Mouse (Mus musculus) hindbrain, embryonic 11.5 days (tissue): ENCODE measurements around the gene Myg1. TPM values are rescaled to one million over a fixed set of nuclear protein-coding genes. Genes with fewer than 3 reads are reported as not detected.

ENCODE experiments used
- ATAC-seq: fragments of 200-750 bp; cut with Nextera tagmentation; 2 replicates; pipeline ENCODE4 v1.8.0; 2017; ENCODE audit warnings: mild to moderate bottlenecking, moderate TSS enrichment, moderate library complexity; ENCODE audit not compliant: low FRiP score
- DNase-seq: peaks from one replicate; pipeline ENCODE4 v3.0.0-alpha.2; 2015; ENCODE audit warnings: low spot score
- H3K27ac ChIP-seq: fragments of 300-500 bp; sonication (generic); 2 replicates; pipeline ENCODE4 v1.5.1; 2014; ENCODE audit warnings: mild to moderate bottlenecking, low read depth, low read length
- H3K27me3 ChIP-seq: fragments of 300-500 bp; sonication (generic); 2 replicates; pipeline ENCODE4 v1.6.1; 2014; ENCODE audit warnings: mild to moderate bottlenecking, low read length, moderate library complexity, mixed read lengths; ENCODE audit not compliant: control insufficient read depth, insufficient read depth
- H3K36me3 ChIP-seq: fragments of 300-500 bp; sonication (generic); 2 replicates; pipeline ENCODE4 v1.6.1; 2014; ENCODE audit warnings: mild to moderate bottlenecking, low read length, moderate library complexity, mixed read lengths; ENCODE audit not compliant: control insufficient read depth, insufficient read depth
- H3K4me1 ChIP-seq: fragments of 300-500 bp; sonication (generic); replicated peaks from 2 replicates; pipeline ENCODE4 v1.6.1; 2014; ENCODE audit warnings: low read length, mixed read lengths; ENCODE audit not compliant: control insufficient read depth, insufficient read depth
- H3K4me2 ChIP-seq: fragments of 300-500 bp; sonication (generic); replicated peaks from 2 replicates; pipeline ENCODE4 v1.6.1; 2014; ENCODE audit warnings: mild to moderate bottlenecking, low read depth, low read length
- H3K4me3 ChIP-seq: fragments of 300-500 bp; sonication (generic); 2 replicates; pipeline ENCODE4 v1.5.1; 2014; ENCODE audit warnings: low read depth, low read length
- H3K9ac ChIP-seq: fragments of 300-500 bp; sonication (generic); 2 replicates; pipeline ENCODE4 v1.6.1; 2014; ENCODE audit warnings: low read depth, low read length
- H3K9me3 ChIP-seq: fragments of 300-500 bp; sonication (generic); 2 replicates; pipeline ENCODE4 v1.6.1; 2016; ENCODE audit warnings: low read length; ENCODE audit not compliant: control insufficient read depth
- WGBS: fragments of 180-500 bp; shearing (Covaris S2); extraction: QIAGEN DNeasy Blood & Tissue Kit; methylation state at CpG from one replicate; pipeline ENCODE4 v1.1.7; 2014; 5-methylcytosine and 5-hydroxymethylcytosine counted together
- polyA plus RNA-seq: library from polyadenylated mRNA; unstranded; fragments of >200 nt; fragmentation: Nextera tagmentation; extraction: Ambion mirVana; gene quantifications from 2 replicates; pipeline ENCODE4 v1.2.1, GENCODE M21; 2014

Myg1 gene
- polyA plus RNA-seq, 1 experiment from 2014 or later = 104 TPM

- H3K9ac ChIP-seq = no peak overlapping the region
- no peaks in the 10 kb centered on the region for H3K4me1 ChIP-seq
- no peaks in the 10 kb centered on the region for H3K27me3 ChIP-seq
- WGBS = 86% methylated on average over 10 of the region's 10 CpGs
- no peak overlapping the region for H3K4me2 ChIP-seq
- H3K27ac ChIP-seq = no peak overlapping the region
- no peak overlapping the region for H3K4me3 ChIP-seq
- DNase-seq = no peak
- H3K36me3 ChIP-seq = peaks cover 13% of the 10 kb centered on the region
- ATAC-seq = no peak
- no peaks in the 10 kb centered on the region for H3K9me3 ChIP-seq
Measured at GRCm38 (mm10) chr15:102310074-102310845, 21.2 kb upstream of the Myg1 start.

GRCm38 (mm10) chr15:102311489-102311888 is 20.0 kb upstream of the Myg1 start:
- Histone ChIP-seq H3K27ac (no peak overlapping the region), H3K4me3 (no peak overlapping the region), H3K4me1 (no peaks in the 10 kb centered on the region), H3K9ac (no peak overlapping the region), H3K4me2 (no peak overlapping the region), H3K27me3 (no peaks in the 10 kb centered on the region), H3K9me3 (no peaks in the 10 kb centered on the region), H3K36me3 (peaks cover 11% of the 10 kb centered on the region)
- ATAC-seq (no peak), DNase-seq (no peak)

- H3K36me3 ChIP-seq = peaks cover 10% of the 10 kb centered on the region; the same call in 1 of the 2 replicates
- WGBS = 95% methylated on average over 8 of the region's 8 CpGs
- ATAC-seq (no peak), DNase-seq (no peak)
- H3K27me3 ChIP-seq = no peaks in the 10 kb centered on the region
- no peaks in the 10 kb centered on the region for H3K4me1 ChIP-seq
- no peak overlapping the region for H3K9ac ChIP-seq
- no peak overlapping the region for H3K27ac ChIP-seq
- no peaks in the 10 kb centered on the region for H3K9me3 ChIP-seq
- no peak overlapping the region for H3K4me3 ChIP-seq
- no peak overlapping the region for H3K4me2 ChIP-seq
Measured at GRCm38 (mm10) chr15:102315292-102315691, 16.2 kb upstream of the Myg1 start.

- Histone ChIP-seq H3K4me1 (no peaks in the 10 kb centered on the region), H3K4me3 (no peak overlapping the region), H3K27ac (no peak overlapping the region), H3K4me2 (no peak overlapping the region), H3K9ac (no peak overlapping the region), H3K9me3 (no peaks in the 10 kb centered on the region), H3K27me3 (no peaks in the 10 kb centered on the region), H3K36me3 (peaks cover 10% of the 10 kb centered on the region; the same call in 1 of the 2 replicates)
- no peak for ATAC-seq
- WGBS = 88% methylated on average over 6 of the region's 6 CpGs
- DNase-seq = peak; percentile 70
Measured at GRCm38 (mm10) chr15:102316263-102316662, 15.2 kb upstream of the Myg1 start.

- H3K27ac ChIP-seq = no peak overlapping the region
- 85% methylated on average over 12 of the region's 12 CpGs for WGBS
- H3K36me3 ChIP-seq = 0 out of 2 replicates have a peak, but pooled peaks cover 2% of the 10 kb centered on the region
- no peak overlapping the region for H3K4me3 ChIP-seq
- ATAC-seq = no peak
- H3K9ac ChIP-seq = no peak overlapping the region
- no peaks in the 10 kb centered on the region for H3K9me3 ChIP-seq
- no peak for DNase-seq
- no peaks in the 10 kb centered on the region for H3K4me1 ChIP-seq
- H3K27me3 ChIP-seq = no peaks in the 10 kb centered on the region
- no peak overlapping the region for H3K4me2 ChIP-seq
Measured at GRCm38 (mm10) chr15:102324654-102325473, 6.6 kb upstream of the Myg1 start.

GRCm38 (mm10) chr15:102326022-102326576 is 5.4 kb upstream of the Myg1 start, which contains the start of gene Pfdn5:
Gene Pfdn5 (plus strand): TSS chr15:102326116.
- under 1% methylated on average over 40 of the region's 40 CpGs for WGBS
- peak within 1 kb of the TSS; percentile 90 for H3K4me3 ChIP-seq

GRCm38 (mm10) chr15:102326892-102327291 is 4.6 kb upstream of the Myg1 start:
- no peak overlapping the region for H3K27ac ChIP-seq
- ATAC-seq = no peak
- H3K9me3 ChIP-seq = no peaks in the 10 kb centered on the region
- 74% methylated on average over 8 of the region's 8 CpGs for WGBS
- no peaks in the 10 kb centered on the region for H3K27me3 ChIP-seq
- no peaks in the 10 kb centered on the region for H3K36me3 ChIP-seq
- peak overlapping the region; percentile 90 for H3K4me3 ChIP-seq
- H3K9ac ChIP-seq = peak overlapping the region; percentile 86
- no peaks in the 10 kb centered on the region; the same call in 1 of the 2 replicates for H3K4me1 ChIP-seq
- DNase-seq = no peak
- H3K4me2 ChIP-seq = peak overlapping the region; percentile 60

More at GRCm38 (mm10) chr15:102326022-102326576, 5.4 kb upstream of the Myg1 start, which contains the start of gene Pfdn5:
- Histone ChIP-seq H3K4me2 (peak within 1 kb of the TSS; percentile 60), H3K27me3 (no peaks in the 10 kb centered on the region), H3K9me3 (no peaks in the 10 kb centered on the region), H3K36me3 (no peaks in the 10 kb centered on the region), H3K9ac (peak within 1 kb of the TSS; percentile 86), H3K4me1 (no peaks in the 10 kb centered on the region), H3K27ac (no peak within 1 kb of the TSS)
- DNase-seq (peak; percentile 85), ATAC-seq (peak; percentile 81)

GRCm38 (mm10) chr15:102335254-102335653 is 3.7 kb downstream of the Myg1 start:
- Histone ChIP-seq H3K36me3 (no peaks in the 10 kb centered on the region), H3K4me3 (no peak overlapping the region), H3K27ac (no peak overlapping the region), H3K4me2 (no peak overlapping the region), H3K9ac (no peak overlapping the region), H3K27me3 (no peaks in the 10 kb centered on the region), H3K4me1 (peaks cover 6% of the 10 kb centered on the region), H3K9me3 (no peaks in the 10 kb centered on the region)
- ATAC-seq (no peak), DNase-seq (no peak)
- 91% methylated on average over 8 of the region's 8 CpGs for WGBS
